Mouse (Mus musculus): ENCODE measurements around the gene Hspb7.

DNA sequence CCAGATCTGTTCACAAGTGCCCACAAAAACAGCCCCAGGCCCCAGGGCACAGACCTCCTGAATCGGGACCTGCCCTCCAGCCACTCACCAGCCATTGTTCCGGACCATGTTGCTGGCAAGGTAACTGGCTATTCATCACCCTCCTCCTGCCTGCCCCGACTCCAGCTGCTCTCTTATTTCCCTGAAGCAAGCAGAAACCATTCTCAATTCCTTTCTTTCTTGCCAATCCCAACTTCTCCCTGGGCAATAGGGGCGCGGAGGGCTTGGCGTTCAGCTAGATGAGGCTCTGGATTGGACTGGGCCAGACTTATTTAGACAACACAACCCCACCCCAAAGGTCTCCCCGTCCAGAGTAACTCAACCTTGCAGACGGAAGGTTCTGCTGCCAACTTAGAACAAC lies 40.9 kb upstream of the Hspb7 start:
- TF ChIP-seq POLR2A (IDR thresholded peaks at IDR 0.05; ENCODE audit: insufficient read depth, low read depth, low read length) = no peak
- no peak for TF ChIP-seq CTCF (IDR thresholded peaks at IDR 0.05)

Data from heart, adult 2 months (tissue).